Mouse (Mus musculus): ENCODE measurements at regions not wholly inside any gene's neighbourhood (a gene's known extent, or its start where the extent isn't known, plus 50 kb on each side); places are given as distances from the start of the nearest gene placed in this dataset.

GRCm38 (mm10) chr1:112388807-112389206 lies 524.1 kb upstream of the Dsel start:
- Histone ChIP-seq H3K4me1 (ENCODE audit: insufficient read depth, low read depth, low read length) (no peaks in the 10 kb centered on the region), H3K4me3 (ENCODE audit: low read depth, low read length) (no peak overlapping the region), H3K9me3 (replicated peaks) (peaks cover 7% of the 10 kb centered on the region; the same call in 1 of the 2 replicates), H3K36me3 (replicated peaks) (no peaks in the 10 kb centered on the region), H3K27me3 (ENCODE audit: insufficient read depth, low read length) (no peaks in the 10 kb centered on the region)
- ATAC-seq (ENCODE audit: extremely low read depth, insufficient number of reproducible peaks, low FRiP score, poor library complexity, severe bottlenecking), result no peak
- no peak for TF ChIP-seq GATA2 (IDR thresholded peaks at IDR 0.05; ENCODE audit: borderline replicate concordance, low read depth, low read length)
- no peak for TF ChIP-seq TAL1 (conservative IDR thresholded peaks at IDR 0.05; ENCODE audit: low read depth, low read length)
- no peak for TF ChIP-seq GATA1 (IDR thresholded peaks at IDR 0.05; ENCODE audit: borderline replicate concordance, low read length)
- TF ChIP-seq POLR2AphosphoS5 (IDR thresholded peaks at IDR 0.05; ENCODE audit: insufficient replicate concordance, low read depth, low read length), result no peak
- TF ChIP-seq CTCF (IDR thresholded peaks at IDR 0.05; ENCODE audit: low read depth, low read length), result peak; percentile 43
- no peak for DNase-seq (ENCODE audit: low spot score)

GRCm38 (mm10) chr1:112384015-112384414 lies 519.3 kb upstream of the Dsel start:
- DNase-seq (ENCODE audit: low spot score) (no peak), ATAC-seq (ENCODE audit: extremely low read depth, insufficient number of reproducible peaks, low FRiP score, poor library complexity, severe bottlenecking) (no peak)
- no peaks in the 10 kb centered on the region for H3K36me3 ChIP-seq (replicated peaks)
- H3K4me1 ChIP-seq (ENCODE audit: insufficient read depth, low read depth, low read length), result no peaks in the 10 kb centered on the region
- H3K9me3 ChIP-seq (replicated peaks), result peaks cover 15% of the 10 kb centered on the region
- H3K27me3 ChIP-seq (ENCODE audit: insufficient read depth, low read length), result no peaks in the 10 kb centered on the region
- TF ChIP-seq TAL1 (conservative IDR thresholded peaks at IDR 0.05; ENCODE audit: low read depth, low read length) (no peak), GATA1 (IDR thresholded peaks at IDR 0.05; ENCODE audit: borderline replicate concordance, low read length) (no peak), CTCF (IDR thresholded peaks at IDR 0.05; ENCODE audit: low read depth, low read length) (no peak), POLR2AphosphoS5 (IDR thresholded peaks at IDR 0.05; ENCODE audit: insufficient replicate concordance, low read depth, low read length) (no peak), GATA2 (IDR thresholded peaks at IDR 0.05; ENCODE audit: borderline replicate concordance, low read depth, low read length) (no peak)
- no peak overlapping the region for H3K4me3 ChIP-seq (ENCODE audit: low read depth, low read length)

GRCm38 (mm10) chr1:112379651-112380264 lies 515.0 kb upstream of the Dsel start:
- Histone ChIP-seq H3K36me3 (replicated peaks) (no peaks in the 10 kb centered on the region), H3K4me3 (ENCODE audit: low read depth, low read length) (no peak overlapping the region), H3K4me1 (ENCODE audit: insufficient read depth, low read depth, low read length) (no peaks in the 10 kb centered on the region), H3K27me3 (ENCODE audit: insufficient read depth, low read length) (no peaks in the 10 kb centered on the region), H3K9me3 (replicated peaks) (peaks cover 23% of the 10 kb centered on the region)
- TF ChIP-seq GATA1 (IDR thresholded peaks at IDR 0.05; ENCODE audit: borderline replicate concordance, low read length) (no peak), GATA2 (IDR thresholded peaks at IDR 0.05; ENCODE audit: borderline replicate concordance, low read depth, low read length) (no peak), CTCF (IDR thresholded peaks at IDR 0.05; ENCODE audit: low read depth, low read length) (no peak), POLR2AphosphoS5 (IDR thresholded peaks at IDR 0.05; ENCODE audit: insufficient replicate concordance, low read depth, low read length) (no peak), TAL1 (conservative IDR thresholded peaks at IDR 0.05; ENCODE audit: low read depth, low read length) (no peak)
- ATAC-seq (ENCODE audit: extremely low read depth, insufficient number of reproducible peaks, low FRiP score, poor library complexity, severe bottlenecking) (no peak), DNase-seq (ENCODE audit: low spot score) (no peak)

- Histone ChIP-seq H3K4me1 (ENCODE audit: insufficient read depth, low read depth, low read length) (no peaks in the 10 kb centered on the region), H3K4me3 (ENCODE audit: low read depth, low read length) (no peak overlapping the region), H3K9me3 (replicated peaks) (peaks cover 23% of the 10 kb centered on the region), H3K36me3 (replicated peaks) (no peaks in the 10 kb centered on the region), H3K27me3 (ENCODE audit: insufficient read depth, low read length) (no peaks in the 10 kb centered on the region)
- ATAC-seq (ENCODE audit: extremely low read depth, insufficient number of reproducible peaks, low FRiP score, poor library complexity, severe bottlenecking) (no peak), DNase-seq (ENCODE audit: low spot score) (no peak)
- no peak for TF ChIP-seq TAL1 (conservative IDR thresholded peaks at IDR 0.05; ENCODE audit: low read depth, low read length)
- no peak for TF ChIP-seq GATA2 (IDR thresholded peaks at IDR 0.05; ENCODE audit: borderline replicate concordance, low read depth, low read length)
- TF ChIP-seq POLR2AphosphoS5 (IDR thresholded peaks at IDR 0.05; ENCODE audit: insufficient replicate concordance, low read depth, low read length), result no peak
- TF ChIP-seq CTCF (IDR thresholded peaks at IDR 0.05; ENCODE audit: low read depth, low read length), result no peak
- no peak for TF ChIP-seq GATA1 (IDR thresholded peaks at IDR 0.05; ENCODE audit: borderline replicate concordance, low read length)
Measured at GRCm38 (mm10) chr1:112378660-112379059, 513.9 kb upstream of the Dsel start.

- no peak for ATAC-seq (ENCODE audit: extremely low read depth, insufficient number of reproducible peaks, low FRiP score, poor library complexity, severe bottlenecking)
- Histone ChIP-seq H3K9me3 (replicated peaks) (peaks cover 6% of the 10 kb centered on the region; the same call in 1 of the 2 replicates), H3K36me3 (replicated peaks) (no peaks in the 10 kb centered on the region), H3K4me1 (ENCODE audit: insufficient read depth, low read depth, low read length) (no peaks in the 10 kb centered on the region), H3K27me3 (ENCODE audit: insufficient read depth, low read length) (no peaks in the 10 kb centered on the region), H3K4me3 (ENCODE audit: low read depth, low read length) (no peak overlapping the region)
- DNase-seq (ENCODE audit: low spot score), result no peak
- TF ChIP-seq TAL1 (conservative IDR thresholded peaks at IDR 0.05; ENCODE audit: low read depth, low read length) (no peak), CTCF (IDR thresholded peaks at IDR 0.05; ENCODE audit: low read depth, low read length) (no peak), GATA1 (IDR thresholded peaks at IDR 0.05; ENCODE audit: borderline replicate concordance, low read length) (no peak), POLR2AphosphoS5 (IDR thresholded peaks at IDR 0.05; ENCODE audit: insufficient replicate concordance, low read depth, low read length) (no peak), GATA2 (IDR thresholded peaks at IDR 0.05; ENCODE audit: borderline replicate concordance, low read depth, low read length) (no peak)
Measured at GRCm38 (mm10) chr1:112355816-112356215, 491.1 kb upstream of the Dsel start.

All from G1E (cell line).